In genomic region chr2:152707627-152708026, GRCm38 (mm10) we compare ENCODE assay signal across 8 mouse cellular contexts. TPM values are rescaled to one million over a fixed set of nuclear protein-coding genes. Genes with fewer than 3 reads are reported as not detected.
DNase-seq lines count a peak whose midpoint lies in the region; ATAC-seq lines count a peak whose summit lies in the region.

No protein-coding gene starts in this region.

- no peaks in the 10 kb centered on the region for H3K9me3 ChIP-seq in hindbrain, embryonic 10.5 days
- H3K9me3 ChIP-seq in lung, embryonic 16.5 days (ENCODE audit: control insufficient read depth, low read length) = no peaks in the 10 kb centered on the region

- H3K36me3 ChIP-seq in hindbrain, embryonic 10.5 days = peaks cover 62% of the 10 kb centered on the region
- peaks cover 22% of the 10 kb centered on the region for H3K36me3 ChIP-seq in lung, embryonic 16.5 days (ENCODE audit: control insufficient read depth, insufficient read depth, low read length)

- H3K27me3 ChIP-seq in hindbrain, embryonic 10.5 days (ENCODE audit: insufficient read depth, poor library complexity, severe bottlenecking) = no peaks in the 10 kb centered on the region
- H3K27me3 ChIP-seq in lung, embryonic 16.5 days (ENCODE audit: control insufficient read depth, insufficient read depth, low read depth, low read length) = no peaks in the 10 kb centered on the region

- peak; percentile 97 for ATAC-seq in lung, embryonic 16.5 days (ENCODE audit: low read depth)
- ATAC-seq in activated CD4-positive, CD25-positive, alpha-beta regulatory T cell, adult 4 months = no peak

- DNase-seq in adipocyte (ENCODE audit: low spot score) = peak; percentile 73
- DNase-seq in cerebellum, adult 9-11 months = peak; percentile 82
- DNase-seq in frontal cortex, postnatal 10 days (ENCODE audit: low spot score in 2 of 2) = peak; percentile 66 to 77
- peak; percentile 91 for DNase-seq in hindbrain, embryonic 10.5 days (ENCODE audit: low spot score)
- DNase-seq in layer of hippocampus, postnatal 14 days (ENCODE audit: low spot score in 2 of 2) = peak; percentile 70 to 72
- DNase-seq in right cerebral cortex, adult 2 months (ENCODE audit: low spot score in 2 of 2) = peak; percentile 69 to 73

- peak overlapping the region; percentile 80 for H3K9ac ChIP-seq in lung, embryonic 16.5 days (ENCODE audit: low read length)

- H3K4me2 ChIP-seq in lung, embryonic 16.5 days (ENCODE audit: low read depth, low read length) = peak overlapping the region; percentile 82

- 2% methylated on average over 31 of the region's 31 CpGs for WGBS in hindbrain, embryonic 10.5 days
- 2% methylated on average over 23 of the region's 31 CpGs for WGBS in lung, embryonic 16.5 days

- H3K4me1 ChIP-seq in hindbrain, embryonic 10.5 days (replicated peaks) = peaks cover 56% of the 10 kb centered on the region
- H3K4me1 ChIP-seq in lung, embryonic 16.5 days (replicated peaks; ENCODE audit: control insufficient read depth, insufficient read depth, low read length) = peaks cover 30% of the 10 kb centered on the region

- H3K4me3 ChIP-seq in hindbrain, embryonic 10.5 days = peak overlapping the region; percentile 57
- H3K4me3 ChIP-seq in lung, embryonic 16.5 days (ENCODE audit: low read length) = peak overlapping the region; percentile 51

- H3K27ac ChIP-seq in hindbrain, embryonic 10.5 days = peak overlapping the region; percentile 94
- H3K27ac ChIP-seq in lung, embryonic 16.5 days (ENCODE audit: low read length) = peak overlapping the region; percentile 97

RNA-seq across cellular contexts. Expression of gene Mcts2, which starts 20.8 kb away (rescaled TPM):
- polyA plus RNA-seq in hindbrain, embryonic 10.5 days (2016; fragmentation: Nextera tagmentation; extraction: Ambion mirVana) = 41.1 and 48.7 TPM in 2 replicates
- 10 to 100 TPM; 25.4 to 25.7 TPM for total RNA-seq in layer of hippocampus, postnatal 14 days (2021)
- 26.1 and 27.4 TPM in 2 replicates for polyA plus RNA-seq in lung, embryonic 16.5 days (2015; fragmentation: Nextera tagmentation; extraction: Ambion mirVana)
- 1 to 10 TPM; 2.1 to 2.5 TPM for polyA plus RNA-seq in activated CD4-positive, CD25-positive, alpha-beta regulatory T cell, adult 4 months (2017; shearing (Covaris generic))

RNA-seq across cellular contexts. Expression of gene Id1, which starts 28.4 kb away (rescaled TPM):
- 168 and 176 TPM in 2 replicates for polyA plus RNA-seq in hindbrain, embryonic 10.5 days (2016; fragmentation: Nextera tagmentation; extraction: Ambion mirVana)
- 10 to 100 TPM; 32.9 to 35.8 TPM for total RNA-seq in layer of hippocampus, postnatal 14 days (2021)
- polyA plus RNA-seq in lung, embryonic 16.5 days (2015; fragmentation: Nextera tagmentation; extraction: Ambion mirVana) = 186 and 189 TPM in 2 replicates
- under 1 TPM; 0.56 to 0.97 TPM for polyA plus RNA-seq in activated CD4-positive, CD25-positive, alpha-beta regulatory T cell, adult 4 months (2017; shearing (Covaris generic))

RNA-seq across cellular contexts. Expression of gene H13, which starts 38.4 kb away (rescaled TPM):
- 103 and 134 TPM in 2 replicates for polyA plus RNA-seq in hindbrain, embryonic 10.5 days (2016; fragmentation: Nextera tagmentation; extraction: Ambion mirVana)
- 10 to 100 TPM; 84.9 to 86.7 TPM for total RNA-seq in layer of hippocampus, postnatal 14 days (2021)
- 96.3 and 98.8 TPM in 2 replicates for polyA plus RNA-seq in lung, embryonic 16.5 days (2015; fragmentation: Nextera tagmentation; extraction: Ambion mirVana)
- 10 to 100 TPM; 72.7 to 82.3 TPM for polyA plus RNA-seq in activated CD4-positive, CD25-positive, alpha-beta regulatory T cell, adult 4 months (2017; shearing (Covaris generic))

RNA-seq across cellular contexts. Expression of gene Cox4i2, which starts 46.3 kb away (rescaled TPM):
- 5.0 and 5.1 TPM in 2 replicates for polyA plus RNA-seq in hindbrain, embryonic 10.5 days (2016; fragmentation: Nextera tagmentation; extraction: Ambion mirVana)
- 1 to 10 TPM; 2.9 to 3.6 TPM for total RNA-seq in layer of hippocampus, postnatal 14 days (2021)
- polyA plus RNA-seq in lung, embryonic 16.5 days (2015; fragmentation: Nextera tagmentation; extraction: Ambion mirVana) = 99.6 and 104 TPM in 2 replicates
- not detected for polyA plus RNA-seq in activated CD4-positive, CD25-positive, alpha-beta regulatory T cell, adult 4 months (2017; shearing (Covaris generic))

Comparison
In these comparisons a context has a peak if more than half of its experiments do, and no peak if none do; other contexts are left out.
1. RNA of gene Id1, which starts 28.4 kb away (polyA plus RNA-seq): 186 to 189 TPM in lung, embryonic 16.5 days and 168 to 176 TPM in hindbrain, embryonic 10.5 days; 0.56 to 0.97 TPM in activated CD4-positive, CD25-positive, alpha-beta regulatory T cell, adult 4 months; every median in the first group is over 10 times any median in the second.
2. Peak in every context shown above with its lines, with median percentiles within 50 percentile points of each other: DNase-seq.